Mouse (Mus musculus) gastrocnemius, adult 2 months (tissue): ENCODE data around the gene Os9. TPM values are rescaled to one million over a fixed set of nuclear protein-coding genes. Genes with fewer than 3 reads are reported as not detected.
A peak's percentile ranks its signal among the peaks of the same experiment; 100 is the strongest.
"Not testable (repeated sequence)": the region's sequence is repeated elsewhere in the genome, so short reads cannot be mapped to it uniquely, and the experiment has no call there.

Experiments
- DNase-seq: peaks from one replicate; pipeline ENCODE4 v3.0.0; 2022
- H3K27ac ChIP-seq: fragments of 200-600 bp; 2 replicates; pipeline ENCODE4 v1.8.1; 2022; ENCODE audit warnings: mild to moderate bottlenecking
- H3K4me3 ChIP-seq: fragments of 200-600 bp; 2 replicates; pipeline ENCODE4 v1.8.1; 2022; ENCODE audit warnings: mild to moderate bottlenecking, moderate library complexity
- CTCF ChIP-seq: fragments of 200-600 bp; IDR thresholded peaks from 2 replicates; pipeline ENCODE4 v1.8.1; 2022; ENCODE audit warnings: antibody characterized with exemption, mild to moderate bottlenecking, moderate library complexity
- intact Hi-C: fragments of 180-260 bp; cut with DNase I; formaldehyde crosslinking; loops from one replicate; pipeline ENCODE4 v1.15.1; 2025
- long read RNA-seq, 2 experiments: library from polyadenylated mRNA; stranded (forward); transcript quantifications; one replicate each; pipeline ENCODE4 v2.0.0; 2021
- total RNA-seq, 2 experiments: library from RNA; stranded (reverse); gene quantifications; 2 replicates each; pipeline ENCODE4 v1.2.3; 2021

The Os9 gene
- 10 to 100 TPM; 10.9 to 15.1 TPM for total RNA-seq
- long read RNA-seq, experiment 1, transcript Os9-201 (14 exons, 2,458 nt): minor isoform, 13 of 36 reads
- long read RNA-seq, experiment 1, transcript Os9-202 (15 exons, 2,627 nt): major isoform, 15 of 36 reads
- long read RNA-seq, experiment 1, partial matches to known transcripts: 3 of 36 reads
- long read RNA-seq, experiment 1, other reads (novel, unspliced or antisense): 5 of 36 reads
- long read RNA-seq, experiment 2, transcript Os9-201 (14 exons, 2,458 nt): major isoform, 14 of 19 reads
- long read RNA-seq, experiment 2, partial matches to known transcripts: 0 of 19 reads
- long read RNA-seq, experiment 2, other reads (novel, unspliced or antisense): 1 of 19 reads

- no peak for TF ChIP-seq CTCF
- peak within 1 kb of the TSS; percentile 92 for H3K4me3 ChIP-seq
- H3K27ac ChIP-seq: peak within 1 kb of the TSS; percentile 83
- intact Hi-C loops: loop anchor here (5.0 kb wide), 1 partner anchor 46 kb away; the partner anchor contains the start of gene B4galnt1
- DNase-seq: peak; percentile 96
Measured at GRCm38 (mm10) chr10:127121066-127121477, at the start of gene Os9. TSS of gene Os9 (minus strand) at chr10:127121131.

GRCm38 (mm10) chr10:127170002-127170401 lies 49.1 kb upstream of the Os9 start:
- peak; percentile 27; the same call in 1 of the 2 replicates for TF ChIP-seq CTCF
- H3K27ac ChIP-seq: no peak overlapping the region
- H3K4me3 ChIP-seq: peak overlapping the region; percentile 70; the same call in 1 of the 2 replicates
- intact Hi-C loops: loop anchor here (10.0 kb wide), 1 partner anchor 165 kb away; no protein-coding TSS in a partner anchor
- DNase-seq: no peak

- H3K27ac ChIP-seq: no peak overlapping the region
- intact Hi-C loops: loop anchor here (5.0 kb wide), 1 partner anchor 45 kb away; the partner anchor contains the start of gene Os9
- no peak for TF ChIP-seq CTCF
- H3K4me3 ChIP-seq: no peak overlapping the region
- no peak for DNase-seq
Measured at GRCm38 (mm10) chr10:127167614-127168192, 46.8 kb upstream of the Os9 start.

GRCm38 (mm10) chr10:127166771-127167613 lies 46.1 kb upstream of the Os9 start:
- peak overlapping the region; percentile 82; the same call in 1 of the 2 replicates for H3K4me3 ChIP-seq
- no peak for DNase-seq
- no peak overlapping the region for H3K27ac ChIP-seq
- no peak for TF ChIP-seq CTCF
- intact Hi-C loops: loop anchor here (5.0 kb wide), 1 partner anchor 45 kb away; the partner anchor contains the start of gene Os9

- intact Hi-C loops: loop anchor here (5.0 kb wide), 1 partner anchor 44 kb away; the partner anchor contains the start of gene Os9
- peak overlapping the region; percentile 75; the same call in 1 of the 2 replicates for H3K27ac ChIP-seq
- no peak for DNase-seq
- no peak for TF ChIP-seq CTCF
- H3K4me3 ChIP-seq: peak overlapping the region; percentile 82
Measured at GRCm38 (mm10) chr10:127166404-127166715, 45.4 kb upstream of the Os9 start.

- Histone ChIP-seq H3K4me3 (peak overlapping the region; percentile 82), H3K27ac (peak overlapping the region; percentile 75)
- no peak for TF ChIP-seq CTCF
- peak; percentile 33 for DNase-seq
- intact Hi-C loops: loop anchor here (5.0 kb wide), 1 partner anchor 44 kb away; the partner anchor contains the start of gene Os9
Measured at GRCm38 (mm10) chr10:127165654-127166403, 44.9 kb upstream of the Os9 start.

GRCm38 (mm10) chr10:127165354-127165653 lies 44.4 kb upstream of the Os9 start:
- TF ChIP-seq CTCF: no peak
- Histone ChIP-seq H3K4me3 (peak overlapping the region; percentile 82), H3K27ac (peak overlapping the region; percentile 75)
- DNase-seq: no peak
- intact Hi-C loops: loop anchor here (5.0 kb wide), 1 partner anchor 43 kb away; the partner anchor contains the start of gene Os9

- Histone ChIP-seq H3K4me3 (peak within 1 kb of the TSS; percentile 82), H3K27ac (peak within 1 kb of the TSS; percentile 75)
- TF ChIP-seq CTCF: peak; percentile 92
- DNase-seq: peak; percentile 81
- intact Hi-C loops: loop anchor here (5.0 kb wide), 1 partner anchor 42 kb away; the partner anchor contains the start of gene Os9
Measured at GRCm38 (mm10) chr10:127164631-127165353, 43.9 kb upstream of the Os9 start, which contains the start of gene B4galnt1. TSS of gene B4galnt1 (plus strand) at chr10:127165225.

- intact Hi-C loops: no loop called here
- H3K4me3 ChIP-seq: no peak overlapping the region
Measured at GRCm38 (mm10) chr10:127164190-127164589, 43.3 kb upstream of the Os9 start.

GRCm38 (mm10) chr10:127162771-127163261 lies 41.9 kb upstream of the Os9 start:
- DNase-seq, intact Hi-C loops, H3K4me3 ChIP-seq, H3K27ac ChIP-seq: not testable (repeated sequence)

More at GRCm38 (mm10) chr10:127164190-127164589, 43.3 kb upstream of the Os9 start:
- no peak overlapping the region for H3K27ac ChIP-seq
- no peak for DNase-seq
- TF ChIP-seq CTCF: no peak

GRCm38 (mm10) chr10:127160728-127161127 lies 39.8 kb upstream of the Os9 start:
- intact Hi-C loops: no loop called here
- H3K4me3 ChIP-seq: no peak overlapping the region

More at GRCm38 (mm10) chr10:127160728-127161127, 39.8 kb upstream of the Os9 start:
- no peak overlapping the region for H3K27ac ChIP-seq
- no peak for TF ChIP-seq CTCF
- no peak for DNase-seq
